Comparison of ENCODE assay signal across 18 mouse cellular contexts in the genomic region with DNA sequence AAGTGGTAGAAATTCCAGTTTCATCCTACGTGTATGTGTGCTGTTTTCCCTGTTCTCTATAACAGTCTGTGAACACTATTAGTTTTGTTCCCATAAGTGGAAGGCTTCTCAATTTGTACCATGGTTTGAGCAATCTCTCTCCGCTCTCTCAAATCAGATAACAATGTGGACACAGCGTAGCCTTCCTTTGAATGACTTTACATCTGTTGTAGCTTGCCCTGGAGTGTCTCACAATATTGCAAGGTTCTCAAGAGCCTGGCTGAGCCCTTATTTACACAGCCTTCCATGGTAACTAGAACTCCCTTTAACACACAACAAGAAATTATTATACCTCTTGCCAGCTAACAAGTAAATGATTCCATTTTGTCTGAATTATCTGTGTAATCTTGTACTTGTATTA.
DNase-seq lines count a peak whose midpoint lies in the region; TF ChIP-seq lines count a peak whose summit lies in the region.
"Had no signal": no experiment of that assay in that cellular context is flagged by ENCODE, and none has a peak within 500 bp of the region (broad histone marks: within the 10 kb centered on the region; RNA-seq: fewer than 3 reads in every experiment).

No protein-coding gene starts in this region.

- TF ChIP-seq POLR2A in lung, adult 2 months (IDR thresholded peaks at IDR 0.05; ENCODE audit: borderline replicate concordance, extremely low read depth, low read depth, low read length), result no peak

- DNase-seq in lung, adult 18-20 months, result peak; percentile 6 to 43
- no peak for DNase-seq in lung, adult 2 months
- DNase-seq in urinary bladder, postnatal 14 days (ENCODE audit: low spot score), result peak; percentile 10
- DNase-seq in urinary bladder, postnatal 10 days (ENCODE audit: low spot score), result no peak
- peak; percentile 46 for DNase-seq in lung, postnatal 36 days
- DNase-seq in layer of hippocampus, adult 9-10 months (ENCODE audit: low spot score), result no peak
- no peak for DNase-seq in kidney, adult 9 months
- DNase-seq: adrenal gland, postnatal 14 days; cerebellum, adult 11-12 months; cerebellum, adult 9-10 months; cerebellum, postnatal 25 days; gastrocnemius, postnatal 36 days; heart, adult 11 months; heart, postnatal 36 days had no signal

- H3K4me3 ChIP-seq in lung, adult 2 months (replicated peaks; ENCODE audit: extremely low read depth, low read depth, low read length), result no peak overlapping the region
- H3K4me3 ChIP-seq: embryonic facial prominence, embryonic 13.5 days; forebrain, embryonic 10.5 days; forebrain, embryonic 15.5 days; heart, embryonic 13.5 days had no signal

- no peaks in the 10 kb centered on the region for H3K4me1 ChIP-seq in lung, adult 2 months (ENCODE audit: control insufficient read depth, insufficient read depth, low read length)

- no peak for TF ChIP-seq CTCF in lung, adult 2 months (IDR thresholded peaks at IDR 0.05; ENCODE audit: insufficient read depth, low read length)

- 59% methylated on average over 3 of the region's 3 CpGs for WGBS in lung, adult 2 months

Comparison
In these comparisons a context has a peak if more than half of its experiments do, and no peak if none do; other contexts are left out.
1. DNase-seq: peak in lung, adult 18-20 months (2 of 2), urinary bladder, postnatal 14 days (single experiment) and lung, postnatal 36 days (single experiment); none in lung, adult 2 months (single experiment), urinary bladder, postnatal 10 days (single experiment), layer of hippocampus, adult 9-10 months (single experiment) and kidney, adult 9 months (single experiment).